Mouse (Mus musculus): Measurements from ENCODE around the gene Sema3a. TPM values are rescaled to one million over a fixed set of nuclear protein-coding genes. Genes with fewer than 3 reads are reported as not detected.

Sema3a gene
- polyA plus RNA-seq, 1 experiment from 2014 or later = 30.8 TPM

GRCm38 (mm10) chr5:13428702-13429101 lies 303.5 kb downstream of the Sema3a start:
- 36% methylated on average over 1 of the region's 1 CpGs for WGBS

GRCm38 (mm10) chr5:13431827-13432226 lies 306.6 kb downstream of the Sema3a start:
- WGBS = 51% methylated on average over 2 of the region's 2 CpGs

More at GRCm38 (mm10) chr5:13428702-13429101, 303.5 kb downstream of the Sema3a start:
- Histone ChIP-seq H3K27ac (ENCODE audit: low read length) (no peak overlapping the region), H3K36me3 (ENCODE audit: control insufficient read depth, insufficient read depth, low read length) (peaks cover 13% of the 10 kb centered on the region; the same call in 1 of the 2 replicates), H3K4me2 (ENCODE audit: low read depth, low read length) (no peak overlapping the region), H3K9me3 (ENCODE audit: control insufficient read depth, low read length) (no peaks in the 10 kb centered on the region), H3K27me3 (ENCODE audit: control insufficient read depth, insufficient read depth, low read depth, low read length) (no peaks in the 10 kb centered on the region), H3K4me1 (replicated peaks; ENCODE audit: control insufficient read depth, insufficient read depth, low read length) (peaks cover 2% of the 10 kb centered on the region; the same call in 1 of the 2 replicates), H3K9ac (ENCODE audit: low read length) (no peak overlapping the region), H3K4me3 (ENCODE audit: low read length) (no peak overlapping the region)
- peak; percentile 77 for ATAC-seq (ENCODE audit: low read depth)

GRCm38 (mm10) chr5:13432574-13432973 lies 307.4 kb downstream of the Sema3a start:
- ATAC-seq (ENCODE audit: low read depth) = no peak
- Histone ChIP-seq H3K4me1 (replicated peaks; ENCODE audit: control insufficient read depth, insufficient read depth, low read length) (peaks cover 2% of the 10 kb centered on the region; the same call in 1 of the 2 replicates), H3K27ac (ENCODE audit: low read length) (no peak overlapping the region), H3K36me3 (ENCODE audit: control insufficient read depth, insufficient read depth, low read length) (0 out of 2 replicates have a peak, but pooled peaks cover 5% of the 10 kb centered on the region), H3K4me3 (ENCODE audit: low read length) (no peak overlapping the region), H3K9me3 (ENCODE audit: control insufficient read depth, low read length) (no peaks in the 10 kb centered on the region), H3K9ac (ENCODE audit: low read length) (no peak overlapping the region), H3K27me3 (ENCODE audit: control insufficient read depth, insufficient read depth, low read depth, low read length) (no peaks in the 10 kb centered on the region), H3K4me2 (ENCODE audit: low read depth, low read length) (no peak overlapping the region)
- 59% methylated on average over 3 of the region's 3 CpGs for WGBS

More at GRCm38 (mm10) chr5:13431827-13432226, 306.6 kb downstream of the Sema3a start:
- H3K27ac ChIP-seq (ENCODE audit: low read length) = no peak overlapping the region
- peaks cover 2% of the 10 kb centered on the region; the same call in 1 of the 2 replicates for H3K4me1 ChIP-seq (replicated peaks; ENCODE audit: control insufficient read depth, insufficient read depth, low read length)
- no peaks in the 10 kb centered on the region for H3K9me3 ChIP-seq (ENCODE audit: control insufficient read depth, low read length)
- H3K9ac ChIP-seq (ENCODE audit: low read length) = no peak overlapping the region
- H3K4me2 ChIP-seq (ENCODE audit: low read depth, low read length) = no peak overlapping the region
- H3K27me3 ChIP-seq (ENCODE audit: control insufficient read depth, insufficient read depth, low read depth, low read length) = no peaks in the 10 kb centered on the region
- H3K4me3 ChIP-seq (ENCODE audit: low read length) = no peak overlapping the region
- H3K36me3 ChIP-seq (ENCODE audit: control insufficient read depth, insufficient read depth, low read length) = peaks cover 6% of the 10 kb centered on the region; the same call in 1 of the 2 replicates
- ATAC-seq (ENCODE audit: low read depth) = peak; percentile 57; the same call in 1 of the 2 replicates

- 0 out of 2 replicates have a peak, but pooled peaks have one; percentile 36 for ATAC-seq (ENCODE audit: low read depth)
- H3K36me3 ChIP-seq (ENCODE audit: control insufficient read depth, insufficient read depth, low read length) = 0 out of 2 replicates have a peak, but pooled peaks cover 5% of the 10 kb centered on the region
- H3K4me1 ChIP-seq (replicated peaks; ENCODE audit: control insufficient read depth, insufficient read depth, low read length) = peaks cover under 1% of the 10 kb centered on the region; the same call in 1 of the 2 replicates
- no peak overlapping the region for H3K9ac ChIP-seq (ENCODE audit: low read length)
- H3K27me3 ChIP-seq (ENCODE audit: control insufficient read depth, insufficient read depth, low read depth, low read length) = no peaks in the 10 kb centered on the region
- H3K9me3 ChIP-seq (ENCODE audit: control insufficient read depth, low read length) = no peaks in the 10 kb centered on the region
- H3K4me3 ChIP-seq (ENCODE audit: low read length) = no peak overlapping the region
- H3K4me2 ChIP-seq (ENCODE audit: low read depth, low read length) = no peak overlapping the region
- 62% methylated on average over 2 of the region's 2 CpGs for WGBS
- no peak overlapping the region for H3K27ac ChIP-seq (ENCODE audit: low read length)
Observed at GRCm38 (mm10) chr5:13433303-13433702, 308.1 kb downstream of the Sema3a start.

- no peaks in the 10 kb centered on the region for H3K4me1 ChIP-seq (replicated peaks; ENCODE audit: control insufficient read depth, insufficient read depth, low read length)
- no peaks in the 10 kb centered on the region for H3K36me3 ChIP-seq (ENCODE audit: control insufficient read depth, insufficient read depth, low read length)
- H3K27ac ChIP-seq (ENCODE audit: low read length) = no peak overlapping the region
- no peaks in the 10 kb centered on the region for H3K9me3 ChIP-seq (ENCODE audit: control insufficient read depth, low read length)
- no peak overlapping the region for H3K9ac ChIP-seq (ENCODE audit: low read length)
- no peak overlapping the region for H3K4me2 ChIP-seq (ENCODE audit: low read depth, low read length)
- H3K27me3 ChIP-seq (ENCODE audit: control insufficient read depth, insufficient read depth, low read depth, low read length) = no peaks in the 10 kb centered on the region
- H3K4me3 ChIP-seq (ENCODE audit: low read length) = no peak overlapping the region
- ATAC-seq (ENCODE audit: low read depth) = peak; percentile 64; the same call in 1 of the 2 replicates
Observed at GRCm38 (mm10) chr5:13441112-13441511, 315.9 kb downstream of the Sema3a start.

- no peak overlapping the region for H3K4me3 ChIP-seq (ENCODE audit: low read length)
- no peak overlapping the region for H3K27ac ChIP-seq (ENCODE audit: low read length)
- H3K9me3 ChIP-seq (ENCODE audit: control insufficient read depth, low read length) = no peaks in the 10 kb centered on the region
- no peak overlapping the region for H3K4me2 ChIP-seq (ENCODE audit: low read depth, low read length)
- ATAC-seq (ENCODE audit: low read depth) = no peak
- H3K27me3 ChIP-seq (ENCODE audit: control insufficient read depth, insufficient read depth, low read depth, low read length) = no peaks in the 10 kb centered on the region
- H3K4me1 ChIP-seq (replicated peaks; ENCODE audit: control insufficient read depth, insufficient read depth, low read length) = no peaks in the 10 kb centered on the region
- 67% methylated on average over 1 of the region's 1 CpGs for WGBS
- H3K36me3 ChIP-seq (ENCODE audit: control insufficient read depth, insufficient read depth, low read length) = no peaks in the 10 kb centered on the region
- H3K9ac ChIP-seq (ENCODE audit: low read length) = no peak overlapping the region
Observed at GRCm38 (mm10) chr5:13460182-13461001, 335.2 kb downstream of the Sema3a start.

- H3K4me1 ChIP-seq (replicated peaks; ENCODE audit: control insufficient read depth, insufficient read depth, low read length) = peaks cover 13% of the 10 kb centered on the region; the same call in 1 of the 2 replicates
- WGBS = 55% methylated on average over 7 of the region's 7 CpGs
- H3K27ac ChIP-seq (ENCODE audit: low read length) = no peak overlapping the region
- ATAC-seq (ENCODE audit: low read depth) = no peak
- H3K4me3 ChIP-seq (ENCODE audit: low read length) = no peak overlapping the region
- H3K4me2 ChIP-seq (ENCODE audit: low read depth, low read length) = no peak overlapping the region
- no peaks in the 10 kb centered on the region for H3K36me3 ChIP-seq (ENCODE audit: control insufficient read depth, insufficient read depth, low read length)
- H3K27me3 ChIP-seq (ENCODE audit: control insufficient read depth, insufficient read depth, low read depth, low read length) = no peaks in the 10 kb centered on the region
- H3K9me3 ChIP-seq (ENCODE audit: control insufficient read depth, low read length) = no peaks in the 10 kb centered on the region
- no peak overlapping the region for H3K9ac ChIP-seq (ENCODE audit: low read length)
Observed at GRCm38 (mm10) chr5:13468856-13469255, 343.6 kb downstream of the Sema3a start.

GRCm38 (mm10) chr5:13469401-13469800 lies 344.2 kb downstream of the Sema3a start:
- no peaks in the 10 kb centered on the region for H3K27me3 ChIP-seq (ENCODE audit: control insufficient read depth, insufficient read depth, low read depth, low read length)
- H3K9me3 ChIP-seq (ENCODE audit: control insufficient read depth, low read length) = no peaks in the 10 kb centered on the region
- no peak overlapping the region for H3K4me3 ChIP-seq (ENCODE audit: low read length)
- H3K27ac ChIP-seq (ENCODE audit: low read length) = peak overlapping the region; percentile 66
- WGBS = 66% methylated on average over 5 of the region's 5 CpGs
- peaks cover 14% of the 10 kb centered on the region; the same call in 1 of the 2 replicates for H3K4me1 ChIP-seq (replicated peaks; ENCODE audit: control insufficient read depth, insufficient read depth, low read length)
- H3K36me3 ChIP-seq (ENCODE audit: control insufficient read depth, insufficient read depth, low read length) = no peaks in the 10 kb centered on the region
- no peak overlapping the region for H3K9ac ChIP-seq (ENCODE audit: low read length)
- no peak for ATAC-seq (ENCODE audit: low read depth)
- no peak overlapping the region for H3K4me2 ChIP-seq (ENCODE audit: low read depth, low read length)

GRCm38 (mm10) chr5:13470057-13470905 lies 345.1 kb downstream of the Sema3a start:
- H3K9me3 ChIP-seq (ENCODE audit: control insufficient read depth, low read length) = no peaks in the 10 kb centered on the region
- no peaks in the 10 kb centered on the region; the same call in 1 of the 2 replicates for H3K36me3 ChIP-seq (ENCODE audit: control insufficient read depth, insufficient read depth, low read length)
- H3K27ac ChIP-seq (ENCODE audit: low read length) = peak overlapping the region; percentile 66
- no peaks in the 10 kb centered on the region for H3K27me3 ChIP-seq (ENCODE audit: control insufficient read depth, insufficient read depth, low read depth, low read length)
- 29% methylated on average over 7 of the region's 7 CpGs for WGBS
- no peak overlapping the region for H3K9ac ChIP-seq (ENCODE audit: low read length)
- ATAC-seq (ENCODE audit: low read depth) = peak; percentile 87
- H3K4me1 ChIP-seq (replicated peaks; ENCODE audit: control insufficient read depth, insufficient read depth, low read length) = peaks cover 16% of the 10 kb centered on the region; the same call in 1 of the 2 replicates
- no peak overlapping the region for H3K4me3 ChIP-seq (ENCODE audit: low read length)
- H3K4me2 ChIP-seq (ENCODE audit: low read depth, low read length) = no peak overlapping the region
